In genomic region chr4:140010728-140011470, GRCm38 (mm10) we compare ENCODE assay signal across 15 mouse cellular contexts. TPM values are rescaled to one million over a fixed set of nuclear protein-coding genes. Genes with fewer than 3 reads are reported as not detected.
A peak's percentile ranks its signal among the peaks of the same experiment; 100 is the strongest.
DNase-seq lines count a peak whose midpoint lies in the region; ATAC-seq and TF ChIP-seq lines count a peak whose summit lies in the region.
"Had no signal": no experiment of that assay in that cellular context is flagged by ENCODE, and none has a peak within 500 bp of the region (broad histone marks: within the 10 kb centered on the region; RNA-seq: fewer than 3 reads in every experiment).

No protein-coding gene starts in this region.

- H3K9me3 ChIP-seq in forebrain, embryonic 16.5 days (ENCODE audit: control insufficient read depth, low read length): no peaks in the 10 kb centered on the region
- H3K9me3 ChIP-seq in midbrain, embryonic 14.5 days (ENCODE audit: control insufficient read depth, low read length): no peaks in the 10 kb centered on the region
- H3K9me3 ChIP-seq in intestine, postnatal 0 days (ENCODE audit: control insufficient read depth): no peaks in the 10 kb centered on the region

- H3K27ac ChIP-seq in forebrain, embryonic 16.5 days (ENCODE audit: low read length): no peak overlapping the region
- peak overlapping the region; percentile 2 for H3K27ac ChIP-seq in midbrain, embryonic 14.5 days (replicated peaks; ENCODE audit: low read depth, low read length)
- H3K27ac ChIP-seq in intestine, postnatal 0 days (ENCODE audit: low read depth, low read length): no peak overlapping the region

- no peaks in the 10 kb centered on the region for H3K27me3 ChIP-seq in forebrain, embryonic 16.5 days (replicated peaks; ENCODE audit: control insufficient read depth, insufficient read depth, low read length)
- H3K27me3 ChIP-seq in midbrain, embryonic 14.5 days (ENCODE audit: control insufficient read depth, insufficient read depth, low read length): no peaks in the 10 kb centered on the region
- no peaks in the 10 kb centered on the region for H3K27me3 ChIP-seq in intestine, postnatal 0 days (replicated peaks; ENCODE audit: control insufficient read depth, insufficient read depth, low read length)

- H3K4me2 ChIP-seq in forebrain, embryonic 16.5 days (ENCODE audit: low read length): peak overlapping the region; percentile 14; the same call in 1 of the 2 replicates
- H3K4me2 ChIP-seq in midbrain, embryonic 14.5 days (ENCODE audit: low read length): no peak overlapping the region
- no peak overlapping the region for H3K4me2 ChIP-seq in intestine, postnatal 0 days (replicated peaks; ENCODE audit: low read depth)
- H3K4me2 ChIP-seq: heart, embryonic 12.5 days had no signal

- 40% methylated on average over 11 of the region's 11 CpGs for WGBS in forebrain, embryonic 16.5 days
- 42% methylated on average over 11 of the region's 11 CpGs for WGBS in midbrain, embryonic 14.5 days
- WGBS in intestine, postnatal 0 days: 76% methylated on average over 11 of the region's 11 CpGs

- no peak for TF ChIP-seq CTCF in intestine, postnatal 0 days (IDR thresholded peaks at IDR 0.05; ENCODE audit: low read depth)

- peaks cover 10% of the 10 kb centered on the region for H3K4me1 ChIP-seq in forebrain, embryonic 16.5 days (replicated peaks; ENCODE audit: control insufficient read depth, insufficient read depth, low read length)
- peaks cover 8% of the 10 kb centered on the region for H3K4me1 ChIP-seq in midbrain, embryonic 14.5 days (ENCODE audit: control insufficient read depth, insufficient read depth, low read length)
- H3K4me1 ChIP-seq in intestine, postnatal 0 days (replicated peaks; ENCODE audit: control insufficient read depth, insufficient read depth, low read length): no peaks in the 10 kb centered on the region

- intact Hi-C loops in gastrocnemius, postnatal 36 days (cut with DNase I): no loop called here

- no peaks in the 10 kb centered on the region for H3K36me3 ChIP-seq in forebrain, embryonic 16.5 days (ENCODE audit: control insufficient read depth, insufficient read depth)
- H3K36me3 ChIP-seq in midbrain, embryonic 14.5 days (ENCODE audit: control insufficient read depth, insufficient read depth, low read length): no peaks in the 10 kb centered on the region
- H3K36me3 ChIP-seq in intestine, postnatal 0 days (ENCODE audit: control insufficient read depth, insufficient read depth): no peaks in the 10 kb centered on the region
- H3K36me3 ChIP-seq: heart, embryonic 12.5 days had no signal

- no peak overlapping the region for H3K9ac ChIP-seq in forebrain, embryonic 16.5 days (replicated peaks; ENCODE audit: low read depth, low read length)
- no peak overlapping the region for H3K9ac ChIP-seq in midbrain, embryonic 14.5 days (replicated peaks; ENCODE audit: low read length)
- no peak overlapping the region for H3K9ac ChIP-seq in intestine, postnatal 0 days (ENCODE audit: low read depth, low read length)
- H3K9ac ChIP-seq: heart, embryonic 12.5 days had no signal

- ATAC-seq in forebrain, embryonic 16.5 days: peak; percentile 93
- peak; percentile 74; the same call in 1 of the 2 replicates for ATAC-seq in midbrain, embryonic 14.5 days (ENCODE audit: low FRiP score, low TSS enrichment)
- no peak for ATAC-seq in intestine, postnatal 0 days
- ATAC-seq: CD4-positive, CD25-positive, alpha-beta regulatory T cell, adult 4 months; inflammation-experienced regulatory T-cells, adult 6 months; Patski had no signal

- H3K4me3 ChIP-seq in forebrain, embryonic 16.5 days (replicated peaks; ENCODE audit: low read length): no peak overlapping the region
- H3K4me3 ChIP-seq in midbrain, embryonic 14.5 days (replicated peaks; ENCODE audit: low read depth, low read length): no peak overlapping the region
- no peak overlapping the region for H3K4me3 ChIP-seq in intestine, postnatal 0 days (ENCODE audit: low read depth, low read length)
- H3K4me3 ChIP-seq: heart, embryonic 12.5 days had no signal

- peak; percentile 46 to 58 for DNase-seq in layer of hippocampus, postnatal 10 days (ENCODE audit: low spot score in 2 of 2)
- DNase-seq in layer of hippocampus, adult 9-11 months: no peak
- DNase-seq in brain, adult 2 months (ENCODE audit: low read depth, low spot score): peak; percentile 31
- DNase-seq in midbrain, embryonic 14.5 days: peak; percentile 82
- DNase-seq in gastrocnemius, postnatal 36 days: no peak
- no peak for DNase-seq in kidney, postnatal 10 days
- DNase-seq: cerebellum, adult 2 months; thymus, adult 18-20 months had no signal

RNA-seq across cellular contexts. Expression of gene Klhdc7a, which starts 43.1 kb away (rescaled TPM):
- total RNA-seq in layer of hippocampus, postnatal 10 days (2021): 1 to 10 TPM; 1.1 to 1.4 TPM
- 0.29 and 0.53 TPM in 2 replicates for polyA plus RNA-seq in forebrain, embryonic 16.5 days (2015; fragmentation: Nextera tagmentation; extraction: Ambion mirVana)
- polyA plus RNA-seq in midbrain, embryonic 14.5 days (2014; fragmentation: Nextera tagmentation; extraction: Ambion mirVana): 0.32 TPM in 1 of 2 replicates, not detected in the other
- total RNA-seq in gastrocnemius, postnatal 36 days (2021): under 1 TPM; 0.07 to 0.10 TPM
- polyA plus RNA-seq in intestine, postnatal 0 days (2015; fragmentation: Nextera tagmentation; extraction: Ambion mirVana): 0.08 and 0.12 TPM in 2 replicates
- total RNA-seq: megakaryocyte progenitor cell, adult 5-6 weeks had no signal

Comparison
In these comparisons a context has a peak if more than half of its experiments do, and no peak if none do; other contexts are left out.
1. DNase-seq: peak in layer of hippocampus, postnatal 10 days (2 of 2), brain, adult 2 months (single experiment) and midbrain, embryonic 14.5 days (single experiment); none in layer of hippocampus, adult 9-11 months (single experiment), gastrocnemius, postnatal 36 days (0 of 2) and kidney, postnatal 10 days (single experiment).